Mouse (Mus musculus) limb, embryonic 15.5 days (tissue): ENCODE measurements around the gene Tnrc6b. TPM values are rescaled to one million over a fixed set of nuclear protein-coding genes. Genes with fewer than 3 reads are reported as not detected.

ENCODE experiments used
- ATAC-seq: fragments of 200-750 bp; cut with Nextera tagmentation; 2 replicates; pipeline ENCODE4 v1.8.0; 2017; ENCODE audit warnings: low read depth, moderate TSS enrichment; ENCODE audit not compliant: insufficient number of reproducible peaks, low FRiP score, low TSS enrichment
- H3K27ac ChIP-seq: fragments of 300-500 bp; sonication (generic); 2 replicates; pipeline ENCODE4 v1.5.1; 2015; ENCODE audit warnings: moderate library complexity, mild to moderate bottlenecking, inconsistent platforms
- H3K27me3 ChIP-seq: fragments of 300-500 bp; sonication (generic); 2 replicates; pipeline ENCODE4 v1.6.1; 2015; ENCODE audit warnings: inconsistent platforms
- H3K36me3 ChIP-seq: fragments of 300-500 bp; sonication (generic); 2 replicates; pipeline ENCODE4 v1.6.1; 2015; ENCODE audit warnings: inconsistent platforms
- H3K4me1 ChIP-seq: fragments of 300-500 bp; sonication (generic); 2 replicates; pipeline ENCODE4 v1.6.1; 2015; ENCODE audit warnings: inconsistent platforms
- H3K4me2 ChIP-seq: fragments of 300-500 bp; sonication (generic); 2 replicates; pipeline ENCODE4 v1.6.1; 2015; ENCODE audit warnings: mild to moderate bottlenecking, inconsistent platforms
- H3K4me3 ChIP-seq: fragments of 300-500 bp; sonication (generic); 2 replicates; pipeline ENCODE4 v1.5.1; 2015; ENCODE audit warnings: mild to moderate bottlenecking, inconsistent platforms
- H3K9ac ChIP-seq: fragments of 300-500 bp; sonication (generic); 2 replicates; pipeline ENCODE4 v1.6.1; 2015; ENCODE audit warnings: inconsistent platforms
- H3K9me3 ChIP-seq: fragments of 300-500 bp; sonication (generic); 2 replicates; pipeline ENCODE4 v1.6.1; 2016; ENCODE audit warnings: inconsistent platforms
- WGBS: fragments of 180-500 bp; shearing (Covaris S2); methylation state at CpG from one replicate; pipeline ENCODE4 v1.1.7; 2015; 5-methylcytosine and 5-hydroxymethylcytosine counted together
- polyA plus RNA-seq: library from polyadenylated mRNA; unstranded; fragments of >200 nt; fragmentation: Nextera tagmentation; extraction: Ambion mirVana; gene quantifications from 2 replicates; pipeline ENCODE4 v1.2.1, GENCODE M21; 2015

Gene Tnrc6b
- polyA plus RNA-seq, 1 experiment from 2014 or later: 25.7 TPM

DNA sequence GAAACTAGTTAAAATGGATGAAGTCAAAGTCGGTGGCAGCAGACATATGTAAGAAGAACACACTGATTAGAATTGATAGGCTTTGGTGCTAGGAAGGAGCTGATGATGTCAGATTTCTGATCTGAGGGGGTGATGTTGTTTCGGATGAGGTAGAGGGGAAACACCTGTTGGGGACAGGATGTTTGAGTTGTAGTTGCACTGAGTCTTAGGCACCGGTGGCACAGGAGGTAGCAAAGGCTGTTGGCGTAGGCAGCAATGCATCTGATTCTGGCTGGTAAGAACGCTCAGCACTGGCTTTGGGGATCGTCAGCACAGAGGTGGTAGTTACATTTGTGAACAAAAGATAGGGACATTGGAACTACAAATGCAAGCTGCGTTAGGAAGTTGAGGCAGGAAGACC is 32.5 kb downstream of the Tnrc6b start:
- Histone ChIP-seq H3K27ac (no peak overlapping the region), H3K4me3 (no peak overlapping the region), H3K4me2 (no peak overlapping the region), H3K9ac (no peak overlapping the region), H3K36me3 (no peaks in the 10 kb centered on the region), H3K9me3 (no peaks in the 10 kb centered on the region), H3K4me1 (no peaks in the 10 kb centered on the region), H3K27me3 (no peaks in the 10 kb centered on the region)
- WGBS: 82% methylated on average over 7 of the region's 7 CpGs
- no peak for ATAC-seq

DNA sequence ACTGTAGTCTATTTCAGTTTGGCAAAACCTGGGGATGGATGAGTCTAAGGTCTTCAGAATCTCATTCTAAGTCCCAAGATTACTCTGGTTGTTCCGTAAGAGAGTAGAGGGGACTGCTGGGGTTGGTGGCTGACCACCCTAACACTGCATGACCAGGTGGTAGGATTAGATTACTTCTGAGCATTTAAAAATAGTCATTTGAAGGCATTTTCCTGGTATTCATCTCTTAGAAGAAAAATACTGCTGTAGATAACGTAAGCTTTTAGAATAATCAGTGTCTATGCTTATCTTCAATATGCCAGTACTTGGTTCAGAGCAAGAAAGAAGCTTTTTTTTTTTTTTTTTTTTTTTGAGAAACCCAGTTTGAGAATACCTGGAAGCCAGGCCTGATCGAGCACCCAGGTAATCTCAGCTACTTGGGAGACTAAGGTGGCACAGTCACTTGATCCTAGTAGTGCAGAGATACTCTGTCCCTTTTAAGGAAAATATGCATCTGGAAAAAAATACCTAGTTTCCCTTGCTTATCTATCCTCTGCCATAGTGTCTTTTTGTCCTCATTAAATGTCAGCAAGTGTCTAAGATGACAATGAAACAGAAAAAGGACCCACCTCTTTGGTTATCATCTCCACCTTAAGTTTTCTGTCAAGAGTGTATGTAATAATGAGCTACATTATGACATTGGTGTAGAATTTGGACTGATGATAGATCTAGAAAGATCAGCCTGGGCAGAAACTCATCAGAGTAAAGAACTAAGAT is 33.7 kb downstream of the Tnrc6b start:
- Histone ChIP-seq H3K9me3 (no peaks in the 10 kb centered on the region), H3K4me2 (no peak overlapping the region), H3K27ac (no peak overlapping the region), H3K4me3 (no peak overlapping the region), H3K4me1 (no peaks in the 10 kb centered on the region), H3K36me3 (no peaks in the 10 kb centered on the region), H3K27me3 (no peaks in the 10 kb centered on the region), H3K9ac (no peak overlapping the region)
- WGBS: 83% methylated on average over 3 of the region's 3 CpGs
- ATAC-seq: no peak

DNA sequence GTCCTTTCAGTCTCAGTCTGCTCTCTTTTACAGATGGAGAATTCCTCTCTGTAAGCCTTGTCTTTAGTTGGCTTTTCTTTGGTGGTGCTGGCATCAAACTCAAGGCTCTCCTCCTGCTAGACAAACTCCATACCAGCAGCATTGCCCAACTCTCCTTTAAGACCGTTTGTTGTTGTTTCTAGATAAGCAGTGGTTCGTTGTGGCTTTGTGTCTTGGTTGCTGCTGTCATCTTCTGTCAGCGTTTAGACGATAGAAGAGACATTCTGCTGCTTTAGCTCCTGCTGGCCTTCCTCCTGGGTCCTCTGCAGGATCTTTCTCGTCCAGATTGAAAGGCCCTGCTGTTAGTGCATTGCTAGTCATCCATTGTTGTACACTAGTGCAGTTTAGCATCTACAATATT is 37.9 kb downstream of the Tnrc6b start:
- H3K4me3 ChIP-seq: no peak overlapping the region
- no peaks in the 10 kb centered on the region for H3K36me3 ChIP-seq
- no peaks in the 10 kb centered on the region for H3K9me3 ChIP-seq
- no peak overlapping the region for H3K4me2 ChIP-seq
- no peaks in the 10 kb centered on the region for H3K4me1 ChIP-seq
- no peak overlapping the region for H3K9ac ChIP-seq
- WGBS: 77% methylated on average over 5 of the region's 5 CpGs
- no peak for ATAC-seq
- H3K27me3 ChIP-seq: no peaks in the 10 kb centered on the region
- no peak overlapping the region for H3K27ac ChIP-seq

DNA sequence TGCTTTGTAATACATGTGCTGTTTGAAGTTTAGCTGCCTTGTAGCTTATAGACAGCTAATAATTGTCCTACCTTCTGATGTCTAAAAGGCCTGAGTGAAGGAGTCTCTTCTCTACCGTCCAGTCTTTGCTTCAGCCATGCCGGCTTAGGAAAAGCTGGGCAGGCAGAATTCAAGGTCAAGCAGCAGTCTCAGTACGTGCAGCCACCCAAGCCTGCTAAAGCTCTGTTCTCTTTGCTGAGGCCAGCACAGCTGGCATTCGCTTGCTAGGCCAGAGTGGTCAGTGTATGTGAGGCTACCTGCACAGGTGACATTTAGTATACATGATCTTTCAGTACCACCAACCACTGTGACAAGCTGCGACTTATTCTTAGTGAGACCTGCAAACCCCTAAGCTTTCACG is 42.2 kb downstream of the Tnrc6b start:
- H3K27me3 ChIP-seq: no peaks in the 10 kb centered on the region
- WGBS: 75% methylated on average over 6 of the region's 6 CpGs
- H3K4me1 ChIP-seq: no peaks in the 10 kb centered on the region
- no peak overlapping the region for H3K9ac ChIP-seq
- no peak for ATAC-seq
- H3K9me3 ChIP-seq: no peaks in the 10 kb centered on the region
- no peak overlapping the region for H3K4me2 ChIP-seq
- H3K4me3 ChIP-seq: no peak overlapping the region
- 0 out of 2 replicates have a peak, but pooled peaks cover 4% of the 10 kb centered on the region for H3K36me3 ChIP-seq
- no peak overlapping the region for H3K27ac ChIP-seq

DNA sequence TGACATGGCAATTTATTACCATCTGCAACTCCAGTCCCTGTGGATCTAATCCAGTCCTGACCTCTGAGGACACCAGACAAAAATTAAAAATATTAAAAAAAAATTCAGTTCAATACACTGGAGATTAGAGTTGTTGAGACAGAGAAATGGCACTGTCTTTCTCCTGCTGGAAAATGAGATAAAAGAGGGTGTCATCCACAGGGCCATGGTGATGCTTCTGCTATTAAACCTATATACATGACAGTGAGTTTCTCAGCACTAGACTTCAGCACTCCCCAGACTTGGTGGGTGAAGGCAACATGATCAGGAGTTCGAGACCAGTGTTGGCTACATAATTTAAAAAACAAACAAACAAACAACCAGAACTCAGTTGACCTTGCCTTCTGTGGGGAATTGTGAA is 43.0 kb downstream of the Tnrc6b start:
- Histone ChIP-seq H3K4me1 (no peaks in the 10 kb centered on the region), H3K27ac (no peak overlapping the region), H3K4me3 (no peak overlapping the region), H3K36me3 (0 out of 2 replicates have a peak, but pooled peaks cover 4% of the 10 kb centered on the region), H3K4me2 (no peak overlapping the region), H3K9me3 (no peaks in the 10 kb centered on the region), H3K9ac (no peak overlapping the region), H3K27me3 (no peaks in the 10 kb centered on the region)
- no peak for ATAC-seq
- WGBS: 93% methylated on average over 1 of the region's 1 CpGs

DNA sequence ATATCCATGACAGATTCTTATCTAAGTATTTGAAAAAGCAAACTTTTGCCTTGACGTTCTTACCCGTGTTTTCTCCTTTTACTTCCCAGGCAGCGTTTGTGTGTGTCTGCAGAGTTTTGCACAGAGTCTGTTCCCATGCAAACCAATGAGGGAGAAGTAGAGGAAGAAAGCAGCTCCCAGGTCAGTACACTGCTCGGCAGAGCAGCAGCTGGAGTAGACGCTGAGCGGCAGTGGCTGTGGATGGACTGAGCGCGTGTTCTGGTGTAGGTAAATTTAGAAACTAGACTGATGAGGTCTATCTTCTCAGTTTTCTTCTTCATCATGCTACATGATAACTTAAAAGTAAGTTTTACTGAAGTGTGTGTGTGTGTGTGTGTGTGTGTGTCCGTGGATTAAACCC is 48.3 kb downstream of the Tnrc6b start:
- H3K27ac ChIP-seq: no peak overlapping the region
- H3K4me2 ChIP-seq: no peak overlapping the region
- 0 out of 2 replicates have a peak, but pooled peaks cover 4% of the 10 kb centered on the region for H3K36me3 ChIP-seq
- H3K4me1 ChIP-seq: no peaks in the 10 kb centered on the region
- WGBS: 91% methylated on average over 9 of the region's 9 CpGs
- H3K9ac ChIP-seq: no peak overlapping the region
- no peak for ATAC-seq
- no peaks in the 10 kb centered on the region for H3K27me3 ChIP-seq
- H3K4me3 ChIP-seq: no peak overlapping the region
- H3K9me3 ChIP-seq: no peaks in the 10 kb centered on the region

DNA sequence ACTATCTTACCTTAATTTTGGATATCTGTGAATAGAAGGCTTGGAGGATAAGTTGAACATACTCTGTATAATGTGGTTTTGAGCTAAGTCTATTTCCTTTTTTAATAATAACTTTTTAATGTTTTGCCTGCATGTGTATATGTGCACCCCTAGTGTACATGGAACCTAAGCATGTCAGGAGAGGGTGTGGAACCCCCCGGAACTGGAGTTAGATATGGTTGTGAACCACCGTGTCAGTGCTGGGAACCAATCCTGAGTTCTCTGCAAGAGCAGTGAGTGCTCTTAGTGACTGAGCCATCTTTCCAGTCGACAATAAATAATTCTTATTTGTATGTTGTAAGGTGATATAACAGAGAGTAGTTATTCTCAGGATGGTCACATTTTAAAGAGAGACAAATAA is 49.4 kb downstream of the Tnrc6b start:
- 0 out of 2 replicates have a peak, but pooled peaks cover 2% of the 10 kb centered on the region for H3K36me3 ChIP-seq
- no peak overlapping the region for H3K9ac ChIP-seq
- no peaks in the 10 kb centered on the region for H3K4me1 ChIP-seq
- WGBS: 79% methylated on average over 3 of the region's 3 CpGs
- no peaks in the 10 kb centered on the region for H3K27me3 ChIP-seq
- no peak overlapping the region for H3K27ac ChIP-seq
- ATAC-seq: no peak
- H3K4me3 ChIP-seq: no peak overlapping the region
- no peaks in the 10 kb centered on the region for H3K9me3 ChIP-seq
- H3K4me2 ChIP-seq: no peak overlapping the region

DNA sequence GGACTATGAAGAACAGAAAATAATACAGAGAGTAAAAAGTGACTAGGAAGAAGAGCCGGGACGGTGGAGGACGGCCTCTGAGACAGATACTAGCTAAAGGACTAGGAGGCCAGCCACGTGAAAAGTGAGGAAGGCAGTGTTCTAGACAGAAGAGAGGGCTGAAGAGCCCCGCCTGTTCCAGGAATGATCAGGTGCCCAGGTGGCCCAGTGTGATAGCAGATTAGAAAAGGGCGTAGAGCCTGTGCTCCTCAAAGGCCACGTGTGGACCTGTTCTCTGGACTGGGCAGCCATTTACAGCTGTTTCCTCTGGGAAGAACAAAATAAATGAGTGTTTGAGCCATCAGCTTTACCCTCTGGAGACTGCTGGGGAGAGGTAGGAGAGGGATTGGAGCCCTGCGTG is 49.8 kb downstream of the Tnrc6b start:
- H3K9ac ChIP-seq: no peak overlapping the region
- no peaks in the 10 kb centered on the region for H3K4me1 ChIP-seq
- no peak overlapping the region for H3K27ac ChIP-seq
- no peaks in the 10 kb centered on the region for H3K36me3 ChIP-seq
- no peaks in the 10 kb centered on the region for H3K9me3 ChIP-seq
- H3K4me3 ChIP-seq: no peak overlapping the region
- 68% methylated on average over 8 of the region's 8 CpGs for WGBS
- no peak overlapping the region for H3K4me2 ChIP-seq
- H3K27me3 ChIP-seq: no peaks in the 10 kb centered on the region
- no peak for ATAC-seq

DNA sequence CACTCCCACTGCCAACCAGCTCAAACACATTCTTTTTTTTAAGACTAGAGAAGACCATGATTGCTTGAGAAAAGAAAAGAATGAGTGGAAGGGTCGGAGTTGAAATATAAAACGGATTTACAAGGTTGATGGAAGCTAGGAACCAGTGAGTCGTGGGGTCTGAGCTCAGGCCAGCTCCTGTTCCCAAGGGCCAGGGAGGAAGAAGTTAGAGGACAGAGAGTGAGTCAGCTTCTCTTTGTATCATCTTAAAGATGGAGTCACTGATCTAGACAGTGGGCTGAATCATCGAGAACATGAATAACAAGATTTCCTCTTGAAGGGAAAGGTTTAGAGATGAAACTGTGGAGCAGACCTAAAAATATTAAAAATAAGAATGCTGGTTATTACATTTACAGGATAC is 51.5 kb downstream of the Tnrc6b start:
- Histone ChIP-seq H3K4me1 (no peaks in the 10 kb centered on the region), H3K9ac (no peak overlapping the region), H3K4me2 (no peak overlapping the region), H3K27ac (no peak overlapping the region), H3K9me3 (no peaks in the 10 kb centered on the region), H3K36me3 (no peaks in the 10 kb centered on the region), H3K27me3 (no peaks in the 10 kb centered on the region), H3K4me3 (no peak overlapping the region)
- 80% methylated on average over 4 of the region's 4 CpGs for WGBS
- no peak for ATAC-seq

DNA sequence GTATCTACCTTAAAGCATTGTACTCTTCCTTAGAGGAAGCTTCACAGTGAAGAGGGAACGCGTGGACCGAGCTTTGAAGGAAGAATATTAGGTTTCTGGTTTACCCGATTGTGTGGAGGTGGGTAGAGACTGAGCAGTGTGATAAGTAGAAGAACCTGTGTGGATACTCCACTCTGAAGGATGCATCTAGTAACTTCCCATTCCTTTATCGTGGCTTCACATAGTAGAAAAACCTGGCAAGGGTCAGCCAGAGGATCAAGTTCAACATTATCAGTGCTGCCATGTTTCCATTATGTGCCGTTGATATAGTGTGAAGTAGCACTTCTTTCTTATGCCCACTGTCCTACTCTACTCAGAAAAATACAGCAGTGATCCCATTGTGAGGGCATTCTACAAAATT is 53.6 kb downstream of the Tnrc6b start:
- no peak overlapping the region for H3K4me3 ChIP-seq
- 94% methylated on average over 6 of the region's 6 CpGs for WGBS
- no peaks in the 10 kb centered on the region for H3K4me1 ChIP-seq
- no peak overlapping the region for H3K9ac ChIP-seq
- H3K36me3 ChIP-seq: no peaks in the 10 kb centered on the region
- ATAC-seq: no peak
- H3K27ac ChIP-seq: no peak overlapping the region
- H3K9me3 ChIP-seq: no peaks in the 10 kb centered on the region
- H3K27me3 ChIP-seq: no peaks in the 10 kb centered on the region
- H3K4me2 ChIP-seq: no peak overlapping the region

DNA sequence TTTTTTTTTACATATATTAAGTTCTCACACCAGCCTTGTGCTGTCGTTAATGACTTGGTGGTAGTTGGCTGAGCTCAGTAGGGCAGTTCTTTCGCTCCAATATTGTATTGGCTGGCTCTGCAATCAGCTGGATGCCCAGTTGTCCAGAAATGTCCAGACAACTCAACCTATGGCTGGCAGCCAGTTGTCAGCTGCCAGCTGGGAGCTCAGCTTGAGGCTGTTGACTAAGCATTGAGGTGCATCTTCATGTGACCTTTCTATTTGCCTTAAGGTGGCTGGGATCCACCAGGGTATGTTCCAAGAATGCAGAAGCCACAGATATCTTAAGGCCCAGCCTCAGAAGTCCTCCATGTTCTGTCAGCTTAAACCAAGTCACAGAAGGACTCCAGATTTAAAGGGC is 54.3 kb downstream of the Tnrc6b start:
- no peak overlapping the region for H3K9ac ChIP-seq
- no peak overlapping the region for H3K27ac ChIP-seq
- 93% methylated on average over 2 of the region's 2 CpGs for WGBS

DNA sequence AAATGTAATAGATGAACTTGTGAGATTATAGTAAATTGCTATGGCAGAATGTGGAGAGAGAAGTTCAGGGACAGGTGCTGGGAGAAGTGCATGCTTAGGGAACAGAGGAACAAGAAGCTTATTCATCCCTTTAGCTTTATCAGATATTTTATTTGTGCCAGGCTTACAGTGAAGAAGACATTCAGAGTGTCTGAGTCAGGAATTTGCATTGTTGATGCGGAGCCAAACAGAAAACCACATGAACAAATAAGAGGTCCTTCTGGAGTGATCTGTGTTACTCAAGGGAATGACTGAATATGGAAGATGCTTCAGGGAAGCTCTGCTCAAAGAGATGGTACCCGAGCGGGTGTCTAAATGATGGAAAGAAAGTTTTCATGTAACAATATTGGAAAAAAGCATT is 57.1 kb downstream of the Tnrc6b start:
- ATAC-seq: no peak

More for the DNA sequence above, 54.3 kb downstream of the Tnrc6b start:
- H3K9me3 ChIP-seq: no peaks in the 10 kb centered on the region
- no peak for ATAC-seq
- H3K4me3 ChIP-seq: no peak overlapping the region
- H3K4me2 ChIP-seq: no peak overlapping the region
- H3K27me3 ChIP-seq: no peaks in the 10 kb centered on the region
- no peaks in the 10 kb centered on the region for H3K36me3 ChIP-seq
- H3K4me1 ChIP-seq: no peaks in the 10 kb centered on the region

More for the DNA sequence above, 57.1 kb downstream of the Tnrc6b start:
- Histone ChIP-seq H3K36me3 (no peaks in the 10 kb centered on the region), H3K4me3 (no peak overlapping the region), H3K9me3 (no peaks in the 10 kb centered on the region), H3K9ac (no peak overlapping the region), H3K4me2 (no peak overlapping the region), H3K27ac (no peak overlapping the region), H3K4me1 (no peaks in the 10 kb centered on the region), H3K27me3 (no peaks in the 10 kb centered on the region)
- WGBS: 91% methylated on average over 3 of the region's 3 CpGs
